Mouse (Mus musculus): ENCODE measurements around the gene Dscaml1.
A peak's percentile ranks its signal among the peaks of the same experiment; 100 is the strongest.

Gene Dscaml1

GRCm38 (mm10) chr9:45507482-45507881 is 81.1 kb downstream of the Dscaml1 start:
- DNase-seq (ENCODE audit: low spot score in 2 of 2): no peak

- no peak for DNase-seq (ENCODE audit: low spot score in 2 of 2)
Observed at GRCm38 (mm10) chr9:45510806-45511546, 84.5 kb downstream of the Dscaml1 start.

- peak in 1 of 2 experiments; percentile 39 for DNase-seq (ENCODE audit: low spot score in 2 of 2)
Observed at GRCm38 (mm10) chr9:45517993-45518705, 91.7 kb downstream of the Dscaml1 start.

GRCm38 (mm10) chr9:45519841-45520240 is 93.4 kb downstream of the Dscaml1 start:
- DNase-seq (ENCODE audit: low spot score in 2 of 2): no peak

GRCm38 (mm10) chr9:45522866-45523265 is 96.4 kb downstream of the Dscaml1 start:
- DNase-seq (ENCODE audit: low spot score in 2 of 2): no peak

- DNase-seq (ENCODE audit: low spot score in 2 of 2): no peak
Observed at GRCm38 (mm10) chr9:45524505-45524904, 98.1 kb downstream of the Dscaml1 start.

GRCm38 (mm10) chr9:45533253-45533652 is 106.8 kb downstream of the Dscaml1 start:
- DNase-seq (ENCODE audit: low spot score in 2 of 2): no peak

GRCm38 (mm10) chr9:45534472-45534988 is 108.1 kb downstream of the Dscaml1 start:
- no peak for DNase-seq (ENCODE audit: low spot score in 2 of 2)

GRCm38 (mm10) chr9:45537649-45538048 is 111.2 kb downstream of the Dscaml1 start:
- no peak for DNase-seq (ENCODE audit: low spot score in 2 of 2)

GRCm38 (mm10) chr9:45539265-45540044 is 113.0 kb downstream of the Dscaml1 start:
- no peak for DNase-seq (ENCODE audit: low spot score in 2 of 2)

GRCm38 (mm10) chr9:45546024-45546638 is 119.7 kb downstream of the Dscaml1 start:
- no peak for DNase-seq (ENCODE audit: low spot score in 2 of 2)

GRCm38 (mm10) chr9:45546902-45547578 is 120.6 kb downstream of the Dscaml1 start:
- no peak for DNase-seq (ENCODE audit: low spot score in 2 of 2)

- DNase-seq (ENCODE audit: low spot score in 2 of 2): no peak
Observed at GRCm38 (mm10) chr9:45549796-45550195, 123.4 kb downstream of the Dscaml1 start.

- no peak for DNase-seq (ENCODE audit: low spot score in 2 of 2)
Observed at GRCm38 (mm10) chr9:45550210-45550609, 123.8 kb downstream of the Dscaml1 start.

GRCm38 (mm10) chr9:45550662-45551061 is 124.2 kb downstream of the Dscaml1 start:
- DNase-seq (ENCODE audit: low spot score in 2 of 2): no peak

GRCm38 (mm10) chr9:45555036-45555826 is 128.8 kb downstream of the Dscaml1 start:
- DNase-seq (ENCODE audit: low spot score in 2 of 2): no peak

- no peak for DNase-seq (ENCODE audit: low spot score in 2 of 2)
Observed at GRCm38 (mm10) chr9:45556882-45557281, 130.5 kb downstream of the Dscaml1 start.

- no peak for DNase-seq (ENCODE audit: low spot score in 2 of 2)
Observed at GRCm38 (mm10) chr9:45560987-45561386, 134.6 kb downstream of the Dscaml1 start.

GRCm38 (mm10) chr9:45566843-45567578 is 140.6 kb downstream of the Dscaml1 start:
- no peak for DNase-seq (ENCODE audit: low spot score in 2 of 2)

- no peak for DNase-seq (ENCODE audit: low spot score in 2 of 2)
Observed at GRCm38 (mm10) chr9:45569680-45570079, 143.3 kb downstream of the Dscaml1 start.
